Mouse (Mus musculus): ENCODE measurements around the gene Lrrn4. TPM values are rescaled to one million over a fixed set of nuclear protein-coding genes. Genes with fewer than 3 reads are reported as not detected.

Lrrn4 gene
- polyA plus RNA-seq (2015; fragmentation: Nextera tagmentation; extraction: Ambion mirVana): 0.71 and 0.79 TPM in 2 replicates

- Histone ChIP-seq H3K4me3 (ENCODE audit: low read length) (peak within 1 kb of the TSS; percentile 45), H3K4me2 (ENCODE audit: low read length) (peak within 1 kb of the TSS; percentile 67), H3K9ac (ENCODE audit: low read depth, low read length) (peak within 1 kb of the TSS; percentile 45), H3K9me3 (ENCODE audit: control insufficient read depth, low read length) (no peaks in the 10 kb centered on the region), H3K27me3 (replicated peaks; ENCODE audit: control insufficient read depth, insufficient read depth, low read length) (peaks cover 19% of the 10 kb centered on the region), H3K4me1 (ENCODE audit: control insufficient read depth, insufficient read depth, low read depth, low read length) (peaks cover 7% of the 10 kb centered on the region; the same call in 1 of the 2 replicates), H3K27ac (ENCODE audit: low read depth, low read length) (no peak within 1 kb of the TSS), H3K36me3 (ENCODE audit: control insufficient read depth, insufficient read depth, low read length) (no peaks in the 10 kb centered on the region)
- WGBS: 9% methylated on average over 12 of the region's 12 CpGs
- no peak for ATAC-seq
Observed at GRCm38 (mm10) chr2:132880844-132881645, at the start of gene Lrrn4. TSS of gene Lrrn4 (minus strand) at chr2:132880891.

DNA sequence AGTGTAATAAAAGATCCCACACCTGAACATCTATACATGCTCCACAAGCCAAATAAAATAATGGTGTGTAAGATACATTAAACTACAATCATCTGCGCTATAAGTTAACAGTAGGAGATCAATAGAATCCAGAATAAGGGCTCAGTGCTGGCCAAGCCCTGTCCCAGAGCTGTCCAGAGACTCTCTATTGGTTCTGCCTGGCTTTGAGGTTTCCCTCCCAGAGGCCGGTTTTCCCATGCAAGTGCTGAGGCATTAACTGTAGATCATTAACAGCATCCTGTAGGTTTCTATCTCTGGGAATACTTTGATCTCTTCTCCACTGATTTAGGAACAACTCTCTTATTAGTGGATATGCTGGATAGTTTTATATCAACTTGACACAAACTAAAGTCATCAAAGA is 48.3 kb upstream of the Lrrn4 start:
- 76% methylated on average over 2 of the region's 2 CpGs for WGBS
- Histone ChIP-seq H3K27me3 (replicated peaks; ENCODE audit: control insufficient read depth, insufficient read depth, low read length) (no peaks in the 10 kb centered on the region), H3K9me3 (ENCODE audit: control insufficient read depth, low read length) (peaks cover 3% of the 10 kb centered on the region; the same call in 1 of the 2 replicates), H3K4me2 (ENCODE audit: low read length) (no peak overlapping the region), H3K4me3 (ENCODE audit: low read length) (no peak overlapping the region), H3K9ac (ENCODE audit: low read depth, low read length) (no peak overlapping the region), H3K4me1 (ENCODE audit: control insufficient read depth, insufficient read depth, low read depth, low read length) (no peaks in the 10 kb centered on the region), H3K27ac (ENCODE audit: low read depth, low read length) (no peak overlapping the region), H3K36me3 (ENCODE audit: control insufficient read depth, insufficient read depth, low read length) (no peaks in the 10 kb centered on the region)
- ATAC-seq: no peak

GRCm38 (mm10) chr2:132927871-132928270 is 47.2 kb upstream of the Lrrn4 start:
- Histone ChIP-seq H3K36me3 (ENCODE audit: control insufficient read depth, insufficient read depth, low read length) (no peaks in the 10 kb centered on the region), H3K9ac (ENCODE audit: low read depth, low read length) (no peak overlapping the region), H3K4me1 (ENCODE audit: control insufficient read depth, insufficient read depth, low read depth, low read length) (no peaks in the 10 kb centered on the region), H3K27me3 (replicated peaks; ENCODE audit: control insufficient read depth, insufficient read depth, low read length) (no peaks in the 10 kb centered on the region), H3K9me3 (ENCODE audit: control insufficient read depth, low read length) (peaks cover 3% of the 10 kb centered on the region; the same call in 1 of the 2 replicates), H3K27ac (ENCODE audit: low read depth, low read length) (no peak overlapping the region), H3K4me2 (ENCODE audit: low read length) (no peak overlapping the region), H3K4me3 (ENCODE audit: low read length) (no peak overlapping the region)
- ATAC-seq: no peak
- WGBS: 56% methylated on average over 2 of the region's 2 CpGs

DNA sequence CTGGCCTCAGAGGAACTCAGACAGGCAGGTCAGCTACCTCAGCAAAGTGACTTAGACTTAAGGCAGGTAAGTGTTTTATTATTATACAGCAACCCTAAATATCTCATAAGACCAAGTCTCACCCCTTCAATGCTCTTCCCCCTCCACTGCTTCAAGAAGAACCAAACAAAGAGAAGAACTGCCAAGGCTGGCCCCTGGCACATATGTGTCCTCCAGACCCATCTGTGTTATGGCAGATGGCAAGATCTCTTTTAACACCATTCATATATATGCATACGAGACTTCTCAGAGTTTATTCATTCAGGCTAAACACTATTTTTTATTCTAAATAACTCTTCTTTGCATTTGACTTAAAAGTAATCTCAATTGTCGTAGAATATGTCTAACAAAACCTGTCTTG is 46.6 kb upstream of the Lrrn4 start:
- Histone ChIP-seq H3K36me3 (ENCODE audit: control insufficient read depth, insufficient read depth, low read length) (no peaks in the 10 kb centered on the region), H3K9me3 (ENCODE audit: control insufficient read depth, low read length) (peaks cover 3% of the 10 kb centered on the region; the same call in 1 of the 2 replicates), H3K4me1 (ENCODE audit: control insufficient read depth, insufficient read depth, low read depth, low read length) (no peaks in the 10 kb centered on the region), H3K4me3 (ENCODE audit: low read length) (no peak overlapping the region), H3K27ac (ENCODE audit: low read depth, low read length) (no peak overlapping the region), H3K9ac (ENCODE audit: low read depth, low read length) (no peak overlapping the region), H3K4me2 (ENCODE audit: low read length) (no peak overlapping the region), H3K27me3 (replicated peaks; ENCODE audit: control insufficient read depth, insufficient read depth, low read length) (no peaks in the 10 kb centered on the region)
- WGBS: 76% methylated on average over 2 of the region's 2 CpGs
- ATAC-seq: no peak

DNA sequence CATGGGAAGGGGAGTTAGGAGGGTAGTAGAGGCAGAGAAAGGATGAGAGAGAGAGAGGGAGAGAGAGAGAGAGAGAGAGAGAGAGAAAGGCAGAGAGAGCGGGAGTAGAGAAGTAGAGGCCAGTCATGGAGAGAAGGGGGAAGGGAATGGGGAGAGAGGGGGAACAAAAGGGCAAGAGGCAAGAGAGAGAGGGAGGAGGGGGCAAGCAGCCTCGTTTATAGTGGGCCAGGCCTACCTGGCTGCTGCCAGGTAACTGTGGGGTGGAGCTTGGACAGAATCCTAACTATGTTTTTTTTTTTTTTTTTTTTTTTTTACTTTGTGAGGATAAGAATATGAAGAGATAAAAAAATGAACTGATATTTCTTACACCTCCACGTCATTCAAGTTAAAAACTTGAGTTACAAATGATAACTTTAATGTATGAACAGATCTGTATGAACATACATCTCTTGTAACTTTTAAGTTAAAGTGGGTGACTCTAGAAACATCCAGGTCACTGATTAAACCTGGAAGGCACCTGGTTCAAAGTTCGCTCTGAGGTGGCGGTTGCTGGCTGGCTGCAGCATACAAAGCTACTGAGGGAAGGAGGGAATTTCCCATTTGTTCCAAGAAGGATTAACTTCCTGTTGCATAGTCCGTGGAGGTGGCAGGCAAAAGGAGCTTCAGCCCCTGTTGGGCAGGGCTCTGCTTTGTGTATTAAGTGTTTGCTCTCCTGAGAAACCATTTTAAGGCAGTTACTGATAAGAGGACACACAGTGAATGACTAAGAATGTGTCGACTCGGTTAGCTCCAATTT is 42.8 kb upstream of the Lrrn4 start:
- no peak for ATAC-seq
- no peaks in the 10 kb centered on the region for H3K4me1 ChIP-seq (ENCODE audit: control insufficient read depth, insufficient read depth, low read depth, low read length)
- 57% methylated on average over 8 of the region's 8 CpGs for WGBS
- H3K27me3 ChIP-seq (replicated peaks; ENCODE audit: control insufficient read depth, insufficient read depth, low read length): no peaks in the 10 kb centered on the region
- no peak overlapping the region for H3K4me2 ChIP-seq (ENCODE audit: low read length)
- no peaks in the 10 kb centered on the region for H3K9me3 ChIP-seq (ENCODE audit: control insufficient read depth, low read length)
- no peaks in the 10 kb centered on the region for H3K36me3 ChIP-seq (ENCODE audit: control insufficient read depth, insufficient read depth, low read length)
- no peak overlapping the region for H3K27ac ChIP-seq (ENCODE audit: low read depth, low read length)
- no peak overlapping the region for H3K9ac ChIP-seq (ENCODE audit: low read depth, low read length)
- H3K4me3 ChIP-seq (ENCODE audit: low read length): no peak overlapping the region

DNA sequence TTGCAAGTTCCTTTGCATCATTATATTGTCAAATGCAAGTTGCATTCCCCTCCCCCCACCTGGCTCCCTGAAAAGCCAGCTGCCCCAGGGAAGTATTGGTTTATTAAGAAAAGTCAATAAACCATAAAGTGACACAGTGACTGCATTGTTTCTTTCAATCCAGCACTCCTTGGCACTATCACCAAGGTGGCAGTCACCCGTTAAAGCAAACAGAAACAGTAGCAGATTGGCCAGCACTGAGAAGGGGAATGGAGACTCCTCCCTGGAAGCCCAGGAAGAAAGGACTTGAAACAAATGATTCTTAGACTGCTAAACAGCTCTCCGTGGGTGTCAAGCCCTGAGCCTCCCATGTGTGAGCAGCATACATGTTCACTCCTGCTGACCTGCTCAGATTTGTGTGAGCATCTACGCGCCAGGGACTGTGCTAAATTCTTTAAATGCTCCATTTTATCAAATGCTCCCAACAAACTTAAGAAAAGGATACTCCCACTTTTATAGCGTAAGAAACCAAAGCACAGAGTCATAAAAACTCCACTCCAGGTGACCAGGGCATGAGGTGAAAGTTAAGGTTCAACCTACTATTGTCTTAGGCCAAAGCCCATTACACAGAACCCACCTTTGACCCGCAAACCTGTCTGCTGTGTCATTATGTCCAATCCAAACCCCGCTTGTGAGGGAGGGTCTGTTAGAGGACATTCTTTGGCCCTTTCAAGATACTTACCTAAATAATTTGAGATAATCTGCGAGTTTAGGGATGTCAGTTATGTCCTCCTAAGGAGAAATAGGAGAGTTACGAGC is 41.6 kb upstream of the Lrrn4 start:
- 68% methylated on average over 9 of the region's 9 CpGs for WGBS

GRCm38 (mm10) chr2:132914785-132915184 is 34.1 kb upstream of the Lrrn4 start:
- Histone ChIP-seq H3K9ac (ENCODE audit: low read depth, low read length) (no peak overlapping the region), H3K4me1 (ENCODE audit: control insufficient read depth, insufficient read depth, low read depth, low read length) (no peaks in the 10 kb centered on the region), H3K9me3 (ENCODE audit: control insufficient read depth, low read length) (no peaks in the 10 kb centered on the region; the same call in 1 of the 2 replicates), H3K4me3 (ENCODE audit: low read length) (no peak overlapping the region), H3K36me3 (ENCODE audit: control insufficient read depth, insufficient read depth, low read length) (no peaks in the 10 kb centered on the region), H3K4me2 (ENCODE audit: low read length) (no peak overlapping the region), H3K27me3 (replicated peaks; ENCODE audit: control insufficient read depth, insufficient read depth, low read length) (no peaks in the 10 kb centered on the region), H3K27ac (ENCODE audit: low read depth, low read length) (no peak overlapping the region)
- WGBS: 83% methylated on average over 1 of the region's 1 CpGs
- no peak for ATAC-seq

More for the DNA sequence above, 41.6 kb upstream of the Lrrn4 start:
- Histone ChIP-seq H3K27ac (ENCODE audit: low read depth, low read length) (no peak overlapping the region), H3K9me3 (ENCODE audit: control insufficient read depth, low read length) (no peaks in the 10 kb centered on the region), H3K4me1 (ENCODE audit: control insufficient read depth, insufficient read depth, low read depth, low read length) (no peaks in the 10 kb centered on the region), H3K27me3 (replicated peaks; ENCODE audit: control insufficient read depth, insufficient read depth, low read length) (no peaks in the 10 kb centered on the region), H3K4me2 (ENCODE audit: low read length) (no peak overlapping the region), H3K36me3 (ENCODE audit: control insufficient read depth, insufficient read depth, low read length) (no peaks in the 10 kb centered on the region), H3K9ac (ENCODE audit: low read depth, low read length) (no peak overlapping the region), H3K4me3 (ENCODE audit: low read length) (no peak overlapping the region)
- no peak for ATAC-seq

GRCm38 (mm10) chr2:132906763-132907162 is 26.1 kb upstream of the Lrrn4 start:
- no peak overlapping the region for H3K27ac ChIP-seq (ENCODE audit: low read depth, low read length)
- H3K9ac ChIP-seq (ENCODE audit: low read depth, low read length): no peak overlapping the region
- no peaks in the 10 kb centered on the region for H3K36me3 ChIP-seq (ENCODE audit: control insufficient read depth, insufficient read depth, low read length)
- no peaks in the 10 kb centered on the region for H3K4me1 ChIP-seq (ENCODE audit: control insufficient read depth, insufficient read depth, low read depth, low read length)
- peaks cover 2% of the 10 kb centered on the region; the same call in 1 of the 2 replicates for H3K9me3 ChIP-seq (ENCODE audit: control insufficient read depth, low read length)
- no peak for ATAC-seq
- WGBS: 31% methylated on average over 8 of the region's 8 CpGs
- no peak overlapping the region for H3K4me3 ChIP-seq (ENCODE audit: low read length)
- no peak overlapping the region for H3K4me2 ChIP-seq (ENCODE audit: low read length)
- no peaks in the 10 kb centered on the region for H3K27me3 ChIP-seq (replicated peaks; ENCODE audit: control insufficient read depth, insufficient read depth, low read length)

Measured in hindbrain, embryonic 16.5 days (tissue).